Mouse (Mus musculus) heart, postnatal 0 days (tissue): ENCODE data around the gene Coro2b.

ENCODE experiments used
- CTCF ChIP-seq: IDR thresholded peaks from 2 replicates; pipeline ENCODE4 v1.5.1; 2016; ENCODE audit warnings: antibody characterized with exemption, control low read depth, low read depth
- EP300 ChIP-seq: IDR thresholded peaks from 2 replicates; pipeline ENCODE4 v1.6.1; 2016; ENCODE audit warnings: antibody characterized with exemption, low read depth

GRCm38 (mm10) chr9:62559446-62559845 lies 22.6 kb upstream of the Coro2b start:
- TF ChIP-seq CTCF (no peak), EP300 (no peak)
